Mouse (Mus musculus): ENCODE results near the gene Luc7l2. TPM values are rescaled to one million over a fixed set of nuclear protein-coding genes. Genes with fewer than 3 reads are reported as not detected.

Gene Luc7l2
- total and polyA plus RNA-seq, 2 experiments from 2014 or later, result 36.7 to 54.3 TPM

DNA sequence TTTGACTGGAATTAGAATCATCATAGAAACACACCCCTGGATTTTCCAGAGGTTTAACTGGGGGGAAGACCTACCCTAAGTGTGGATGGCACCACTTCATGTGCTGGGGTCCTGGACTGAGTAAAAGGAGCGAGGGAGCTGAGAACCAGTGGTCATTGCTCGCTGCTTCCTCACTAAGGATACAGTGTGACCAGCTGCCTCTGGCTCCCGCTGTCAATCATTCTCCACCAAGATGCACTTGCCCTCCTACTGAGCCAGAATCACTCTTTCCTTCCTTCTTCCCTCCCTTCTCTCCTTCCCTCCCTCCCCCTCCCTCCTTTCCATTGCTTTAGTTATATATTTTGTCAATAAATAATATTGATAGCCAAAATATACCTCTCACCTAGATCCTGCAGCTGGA is 91.9 kb downstream of the Luc7l2 start:
- WGBS, result 70% methylated on average over 3 of the region's 3 CpGs
- DNase-seq (ENCODE audit: low spot score) (no peak), ATAC-seq (no peak)
- Histone ChIP-seq H3K27ac (no peak overlapping the region), H3K4me3 (ENCODE audit: low read length) (no peak overlapping the region), H3K4me2 (ENCODE audit: low read depth, low read length) (no peak overlapping the region), H3K36me3 (ENCODE audit: insufficient read depth, low read length) (no peaks in the 10 kb centered on the region), H3K4me1 (ENCODE audit: insufficient read depth, low read length) (no peaks in the 10 kb centered on the region), H3K9ac (replicated peaks; ENCODE audit: low read length) (no peak overlapping the region), H3K9me3 (ENCODE audit: low read length) (no peaks in the 10 kb centered on the region), H3K27me3 (ENCODE audit: insufficient read depth, low read length) (peaks cover 8% of the 10 kb centered on the region; the same call in 1 of the 2 replicates)
- no peak for TF ChIP-seq CTCF (IDR thresholded peaks at IDR 0.05; ENCODE audit: low read depth)

DNA sequence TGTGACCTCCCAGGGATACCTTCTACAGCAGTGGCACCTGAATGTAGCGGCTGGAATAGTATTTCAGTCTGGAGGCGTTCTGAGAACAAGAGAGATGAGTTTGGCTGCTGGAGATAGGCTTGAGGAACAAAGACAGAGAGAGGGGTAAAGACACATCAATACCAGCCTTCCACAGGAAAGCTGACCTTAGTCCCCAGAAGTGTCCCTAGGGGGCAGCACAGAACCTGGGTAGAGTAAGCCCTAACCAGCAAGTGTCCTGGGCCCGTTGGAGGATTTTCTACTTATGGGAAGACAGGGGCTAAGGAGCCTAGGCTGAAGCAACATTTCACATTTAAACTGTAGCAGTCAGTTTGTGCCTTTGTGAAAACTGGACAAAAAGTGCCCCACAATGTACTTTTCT is 98.4 kb downstream of the Luc7l2 start:
- 73% methylated on average over 3 of the region's 3 CpGs for WGBS
- no peaks in the 10 kb centered on the region for H3K27me3 ChIP-seq (ENCODE audit: insufficient read depth, low read length)
- TF ChIP-seq CTCF (IDR thresholded peaks at IDR 0.05; ENCODE audit: low read depth), result peak; percentile 24; the same call in 1 of the 2 replicates
- no peaks in the 10 kb centered on the region for H3K4me1 ChIP-seq (ENCODE audit: insufficient read depth, low read length)
- no peak overlapping the region for H3K4me3 ChIP-seq (ENCODE audit: low read length)
- no peaks in the 10 kb centered on the region for H3K36me3 ChIP-seq (ENCODE audit: insufficient read depth, low read length)
- H3K27ac ChIP-seq, result no peak overlapping the region
- H3K4me2 ChIP-seq (ENCODE audit: low read depth, low read length), result no peak overlapping the region
- H3K9ac ChIP-seq (replicated peaks; ENCODE audit: low read length), result no peak overlapping the region
- DNase-seq (ENCODE audit: low spot score) (no peak), ATAC-seq (no peak)
- H3K9me3 ChIP-seq (ENCODE audit: low read length), result no peaks in the 10 kb centered on the region

DNA sequence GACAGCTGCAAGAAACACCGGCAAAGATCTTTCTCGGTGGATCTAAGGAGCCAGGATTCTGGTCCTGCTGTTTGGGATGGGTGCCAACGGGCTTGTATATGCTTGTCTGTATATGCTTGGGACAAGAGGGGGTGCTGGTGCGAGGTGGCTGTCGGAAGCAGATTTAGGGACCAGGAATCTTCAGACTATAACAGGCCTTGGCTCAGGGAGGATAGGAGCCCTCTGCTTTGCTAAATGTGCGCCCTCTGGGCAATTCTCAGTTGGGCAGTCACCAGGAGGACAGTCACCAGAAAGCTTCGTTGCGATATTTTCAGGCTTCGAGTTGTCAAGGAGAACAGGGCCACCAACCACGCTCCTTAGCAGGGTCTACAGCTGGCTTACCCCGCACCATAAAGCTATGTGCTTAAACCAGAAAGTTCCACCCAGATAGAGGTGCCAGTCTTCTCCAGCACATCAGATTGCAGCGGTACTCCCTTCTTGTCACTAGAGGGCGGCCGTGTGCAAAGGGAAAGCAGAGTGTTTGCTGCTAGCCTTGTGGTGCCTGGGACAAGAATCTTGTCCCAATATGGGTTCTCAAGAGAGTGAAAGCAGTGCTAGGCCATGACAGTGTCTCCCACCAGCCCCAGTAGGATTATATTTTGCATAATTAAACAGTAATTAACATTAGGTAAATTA is 99.3 kb downstream of the Luc7l2 start:
- no peaks in the 10 kb centered on the region for H3K4me1 ChIP-seq (ENCODE audit: insufficient read depth, low read length)
- H3K27ac ChIP-seq, result no peak overlapping the region
- 38% methylated on average over 14 of the region's 14 CpGs for WGBS
- no peak overlapping the region for H3K9ac ChIP-seq (replicated peaks; ENCODE audit: low read length)
- H3K9me3 ChIP-seq (ENCODE audit: low read length), result no peaks in the 10 kb centered on the region
- H3K4me2 ChIP-seq (ENCODE audit: low read depth, low read length), result no peak overlapping the region
- ATAC-seq (peak; percentile 82), DNase-seq (ENCODE audit: low spot score) (peak; percentile 84)
- peak; percentile 97 for TF ChIP-seq CTCF (IDR thresholded peaks at IDR 0.05; ENCODE audit: low read depth)
- H3K36me3 ChIP-seq (ENCODE audit: insufficient read depth, low read length), result no peaks in the 10 kb centered on the region
- H3K27me3 ChIP-seq (ENCODE audit: insufficient read depth, low read length), result no peaks in the 10 kb centered on the region
- no peak overlapping the region for H3K4me3 ChIP-seq (ENCODE audit: low read length)

Small RNA genes within 50 kb of the gene (microRNA-seq; reads per million reads assigned to microRNA genes)
- 0 to 0.36 reads per million in 2 experiments for gene Mir7670

Other genes with a start within 250 kb of the Luc7l2 start
- 5.0 and 7.0 TPM in 2 replicates for gene Zc3hav1, start 196.7 kb upstream of the Luc7l2 start, total RNA-seq (2014; rRNA removed)
- gene Zc3hav1, start 196.7 kb upstream of the Luc7l2 start, polyA plus RNA-seq (2015; fragmentation: Nextera tagmentation; extraction: Ambion mirVana), result 2.3 and 2.9 TPM in 2 replicates
- gene Ttc26, start 169.9 kb upstream of the Luc7l2 start, total RNA-seq (2014; rRNA removed), result 4.6 and 5.0 TPM in 2 replicates
- gene Ttc26, start 169.9 kb upstream of the Luc7l2 start, polyA plus RNA-seq (2015; fragmentation: Nextera tagmentation; extraction: Ambion mirVana), result 2.5 and 2.9 TPM in 2 replicates
- 22.5 and 25.1 TPM in 2 replicates for gene Ubn2, start 117.4 kb upstream of the Luc7l2 start, total RNA-seq (2014; rRNA removed)
- 12.3 and 14.2 TPM in 2 replicates for gene Ubn2, start 117.4 kb upstream of the Luc7l2 start, polyA plus RNA-seq (2015; fragmentation: Nextera tagmentation; extraction: Ambion mirVana)
- 22.5 and 55.8 TPM in 2 replicates for gene Fmc1, start 17.8 kb upstream of the Luc7l2 start, total RNA-seq (2014; rRNA removed)
- 256 and 260 TPM in 2 replicates for gene Fmc1, start 17.8 kb upstream of the Luc7l2 start, polyA plus RNA-seq (2015; fragmentation: Nextera tagmentation; extraction: Ambion mirVana)
- 0.29 and 0.73 TPM in 2 replicates for gene Klrg2, start 85.9 kb downstream of the Luc7l2 start, total RNA-seq (2014; rRNA removed)
- 0.48 TPM in 2 replicates for gene Klrg2, start 85.9 kb downstream of the Luc7l2 start, polyA plus RNA-seq (2015; fragmentation: Nextera tagmentation; extraction: Ambion mirVana)
- 114 and 143 TPM in 2 replicates for gene Clec2l, start 111.7 kb downstream of the Luc7l2 start, total RNA-seq (2014; rRNA removed)
- gene Clec2l, start 111.7 kb downstream of the Luc7l2 start, polyA plus RNA-seq (2015; fragmentation: Nextera tagmentation; extraction: Ambion mirVana), result 50.9 and 53.0 TPM in 2 replicates